In the genomic region with DNA sequence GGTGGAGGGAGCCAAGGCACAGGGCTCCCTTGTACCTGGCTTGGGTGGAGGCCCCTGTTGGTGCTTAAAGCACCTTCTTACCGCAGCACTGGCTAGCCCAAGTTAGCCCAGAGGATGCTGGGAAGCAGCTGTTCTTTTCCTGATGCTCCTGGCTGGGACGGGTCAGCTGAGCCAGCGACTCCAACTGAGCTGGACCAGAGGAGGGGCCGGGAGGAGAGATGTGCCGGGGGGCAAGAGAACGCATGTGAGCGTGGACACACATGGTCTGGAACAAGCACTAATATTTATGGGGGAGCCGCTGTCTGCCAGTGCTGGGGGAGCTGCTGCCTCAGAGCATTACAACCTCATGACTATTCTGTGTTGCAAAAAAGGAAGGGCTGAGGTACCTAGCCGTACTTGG, we compare ENCODE assay signal across 19 mouse cellular contexts. TPM values are rescaled to one million over a fixed set of nuclear protein-coding genes. Genes with fewer than 3 reads are reported as not detected.
DNase-seq lines count a peak whose midpoint lies in the region; ATAC-seq and TF ChIP-seq lines count a peak whose summit lies in the region.
"Had no signal": no experiment of that assay in that cellular context is flagged by ENCODE, and none has a peak within 500 bp of the region (broad histone marks: within the 10 kb centered on the region; RNA-seq: fewer than 3 reads in every experiment).

No protein-coding gene starts in this region.

- H3K4me2 ChIP-seq in forebrain, embryonic 12.5 days, result no peak overlapping the region
- no peak overlapping the region for H3K4me2 ChIP-seq in forebrain, postnatal 0 days (ENCODE audit: low read depth)
- H3K4me2 ChIP-seq in embryonic facial prominence, embryonic 11.5 days (ENCODE audit: low read depth, low read length), result no peak overlapping the region
- peak overlapping the region; percentile 55 for H3K4me2 ChIP-seq in limb, embryonic 13.5 days (replicated peaks)
- H3K4me2 ChIP-seq in kidney, embryonic 16.5 days (replicated peaks; ENCODE audit: low read depth, low read length), result no peak overlapping the region
- H3K4me2 ChIP-seq: forebrain, embryonic 13.5 days; lung, embryonic 15.5 days; midbrain, embryonic 15.5 days had no signal

- ATAC-seq in forebrain, embryonic 12.5 days (ENCODE audit: low FRiP score), result no peak
- no peak for ATAC-seq in forebrain, postnatal 0 days
- ATAC-seq in embryonic facial prominence, embryonic 11.5 days (replicated peaks; ENCODE audit: insufficient number of reproducible peaks, low FRiP score, low TSS enrichment, low read depth), result 0 out of 2 replicates have a peak, but pooled peaks have one; percentile 14
- ATAC-seq in limb, embryonic 13.5 days (ENCODE audit: low FRiP score, low read depth), result no peak; the same call in 1 of the 2 replicates
- no peak for ATAC-seq in kidney, embryonic 16.5 days (ENCODE audit: low FRiP score, low TSS enrichment)
- ATAC-seq: forebrain, embryonic 13.5 days had no signal

- no peak for TF ChIP-seq CTCF in forebrain, postnatal 0 days (IDR thresholded peaks at IDR 0.05; ENCODE audit: low read depth)
- no peak for TF ChIP-seq CTCF in E14TG2a.4 (conservative IDR thresholded peaks at IDR 0.05; ENCODE audit: low read length)

- H3K36me3 ChIP-seq in forebrain, embryonic 12.5 days (replicated peaks), result peaks cover 19% of the 10 kb centered on the region
- peaks cover 15% of the 10 kb centered on the region for H3K36me3 ChIP-seq in forebrain, postnatal 0 days (ENCODE audit: insufficient read depth)
- H3K36me3 ChIP-seq in E14TG2a.4 (ENCODE audit: insufficient read depth, low read length), result peaks cover 2% of the 10 kb centered on the region
- H3K36me3 ChIP-seq in embryonic facial prominence, embryonic 11.5 days (replicated peaks; ENCODE audit: control insufficient read depth, insufficient read depth, low read depth, low read length), result 0 out of 2 replicates have a peak, but pooled peaks cover 2% of the 10 kb centered on the region
- peaks cover 18% of the 10 kb centered on the region for H3K36me3 ChIP-seq in limb, embryonic 13.5 days
- peaks cover 9% of the 10 kb centered on the region; the same call in 1 of the 2 replicates for H3K36me3 ChIP-seq in kidney, embryonic 16.5 days (ENCODE audit: insufficient read depth, low read length)

- no peak for DNase-seq in forebrain, postnatal 0 days
- no peak for DNase-seq in embryonic facial prominence, embryonic 11.5 days (ENCODE audit: low spot score)
- no peak for DNase-seq in lung, postnatal 36 days
- DNase-seq: adrenal gland, postnatal 36 days; B cell, adult 2 months; kidney, adult 18-20 months; kidney, postnatal 25 days; spleen, adult 18-20 months; thymus, adult 18-20 months had no signal

- H3K4me1 ChIP-seq in forebrain, embryonic 12.5 days, result peaks cover 4% of the 10 kb centered on the region
- no peaks in the 10 kb centered on the region for H3K4me1 ChIP-seq in forebrain, postnatal 0 days (ENCODE audit: insufficient read depth)
- H3K4me1 ChIP-seq in E14TG2a.4 (replicated peaks; ENCODE audit: low read depth, low read length), result peaks cover 64% of the 10 kb centered on the region
- 0 out of 2 replicates have a peak, but pooled peaks cover 2% of the 10 kb centered on the region for H3K4me1 ChIP-seq in embryonic facial prominence, embryonic 11.5 days (ENCODE audit: control insufficient read depth, insufficient read depth, low read length)
- peaks cover 56% of the 10 kb centered on the region for H3K4me1 ChIP-seq in limb, embryonic 13.5 days
- peaks cover 10% of the 10 kb centered on the region for H3K4me1 ChIP-seq in kidney, embryonic 16.5 days (ENCODE audit: insufficient read depth, low read length)

- H3K9me3 ChIP-seq in forebrain, embryonic 12.5 days, result no peaks in the 10 kb centered on the region
- no peaks in the 10 kb centered on the region for H3K9me3 ChIP-seq in forebrain, postnatal 0 days (ENCODE audit: low read length)
- no peaks in the 10 kb centered on the region for H3K9me3 ChIP-seq in E14TG2a.4 (ENCODE audit: low read length)
- H3K9me3 ChIP-seq in embryonic facial prominence, embryonic 11.5 days (replicated peaks; ENCODE audit: control insufficient read depth, low read length), result no peaks in the 10 kb centered on the region
- H3K9me3 ChIP-seq in limb, embryonic 13.5 days, result no peaks in the 10 kb centered on the region
- no peaks in the 10 kb centered on the region for H3K9me3 ChIP-seq in kidney, embryonic 16.5 days (ENCODE audit: low read length)
- H3K9me3 ChIP-seq: forebrain, embryonic 13.5 days; heart, embryonic 15.5 days; liver, embryonic 12.5 days; lung, embryonic 15.5 days; midbrain, embryonic 15.5 days had no signal

- no peak overlapping the region for H3K4me3 ChIP-seq in forebrain, embryonic 12.5 days (replicated peaks)
- no peak overlapping the region for H3K4me3 ChIP-seq in forebrain, postnatal 0 days (ENCODE audit: low read depth, low read length)
- peak overlapping the region; percentile 73 for H3K4me3 ChIP-seq in E14TG2a.4 (replicated peaks; ENCODE audit: low read length)
- no peak overlapping the region for H3K4me3 ChIP-seq in embryonic facial prominence, embryonic 11.5 days (ENCODE audit: low read depth, low read length)
- H3K4me3 ChIP-seq in limb, embryonic 13.5 days, result peak overlapping the region; percentile 0; the same call in 1 of the 2 replicates
- H3K4me3 ChIP-seq in kidney, embryonic 16.5 days (ENCODE audit: low read length), result no peak overlapping the region
- H3K4me3 ChIP-seq: forebrain, embryonic 13.5 days; liver, embryonic 12.5 days; lung, embryonic 15.5 days; midbrain, embryonic 15.5 days had no signal

- no peak overlapping the region for H3K9ac ChIP-seq in forebrain, embryonic 12.5 days
- no peak overlapping the region for H3K9ac ChIP-seq in forebrain, postnatal 0 days
- H3K9ac ChIP-seq in embryonic facial prominence, embryonic 11.5 days (replicated peaks; ENCODE audit: low read length), result peak overlapping the region; percentile 0; the same call in 1 of the 2 replicates
- no peak overlapping the region for H3K9ac ChIP-seq in limb, embryonic 13.5 days
- no peak overlapping the region for H3K9ac ChIP-seq in kidney, embryonic 16.5 days (replicated peaks; ENCODE audit: low read length)
- H3K9ac ChIP-seq: forebrain, embryonic 13.5 days; heart, embryonic 15.5 days; liver, embryonic 12.5 days; lung, embryonic 15.5 days; midbrain, embryonic 15.5 days had no signal

- peaks cover 9% of the 10 kb centered on the region for H3K27me3 ChIP-seq in forebrain, embryonic 12.5 days
- H3K27me3 ChIP-seq in forebrain, postnatal 0 days (ENCODE audit: insufficient read depth, low read length), result no peaks in the 10 kb centered on the region
- peaks cover 46% of the 10 kb centered on the region for H3K27me3 ChIP-seq in E14TG2a.4 (ENCODE audit: insufficient read depth, low read length)
- H3K27me3 ChIP-seq in embryonic facial prominence, embryonic 11.5 days (ENCODE audit: control insufficient read depth, insufficient read depth, low read length), result no peaks in the 10 kb centered on the region
- H3K27me3 ChIP-seq in limb, embryonic 13.5 days, result peaks cover 5% of the 10 kb centered on the region; the same call in 1 of the 2 replicates
- no peaks in the 10 kb centered on the region for H3K27me3 ChIP-seq in kidney, embryonic 16.5 days (ENCODE audit: insufficient read depth, low read length)
- H3K27me3 ChIP-seq: lung, embryonic 15.5 days had no signal

- 63% methylated on average over 9 of the region's 9 CpGs for WGBS in forebrain, embryonic 12.5 days
- WGBS in forebrain, postnatal 0 days, result 62% methylated on average over 9 of the region's 9 CpGs
- 26% methylated on average over 9 of the region's 9 CpGs for WGBS in embryonic facial prominence, embryonic 11.5 days
- WGBS in limb, embryonic 13.5 days, result 28% methylated on average over 9 of the region's 9 CpGs
- WGBS in kidney, embryonic 16.5 days, result 43% methylated on average over 9 of the region's 9 CpGs

- H3K27ac ChIP-seq in forebrain, embryonic 12.5 days, result peak overlapping the region; percentile 42; the same call in 1 of the 2 replicates
- H3K27ac ChIP-seq in forebrain, postnatal 0 days (ENCODE audit: low read depth, low read length), result no peak overlapping the region
- H3K27ac ChIP-seq in embryonic facial prominence, embryonic 11.5 days (replicated peaks; ENCODE audit: low read depth, low read length), result peak overlapping the region; percentile 66
- peak overlapping the region; percentile 96 for H3K27ac ChIP-seq in limb, embryonic 13.5 days
- no peak overlapping the region for H3K27ac ChIP-seq in kidney, embryonic 16.5 days (ENCODE audit: low read length)
- H3K27ac ChIP-seq: forebrain, embryonic 13.5 days; heart, embryonic 15.5 days; liver, embryonic 12.5 days; lung, embryonic 15.5 days; midbrain, embryonic 15.5 days had no signal

RNA-seq across cellular contexts. Expression of gene Col8a2, which starts 7.6 kb away (rescaled TPM):
- 16.0 and 22.6 TPM in 2 replicates for polyA plus RNA-seq in forebrain, embryonic 12.5 days (2016; fragmentation: Nextera tagmentation; extraction: Ambion mirVana)
- total RNA-seq in forebrain, postnatal 0 days (2014; rRNA removed), result 6.5 and 11.6 TPM in 2 replicates
- polyA plus RNA-seq in forebrain, postnatal 0 days (2015; fragmentation: Nextera tagmentation; extraction: Ambion mirVana), result 2.5 and 3.0 TPM in 2 replicates
- 15.7 and 18.1 TPM in 2 replicates for polyA plus RNA-seq in embryonic facial prominence, embryonic 11.5 days (2014; fragmentation: Nextera tagmentation; extraction: Ambion mirVana)
- polyA plus RNA-seq in limb, embryonic 13.5 days (2015; fragmentation: Nextera tagmentation; extraction: Ambion mirVana), result 39.8 and 42.7 TPM in 2 replicates
- 11.1 and 11.4 TPM in 2 replicates for polyA plus RNA-seq in kidney, embryonic 16.5 days (2015; fragmentation: Nextera tagmentation; extraction: Ambion mirVana)
- total RNA-seq: granulocyte monocyte progenitor cell, adult 5-6 weeks had no signal

RNA-seq across cellular contexts. Expression of gene Trappc3, which starts 16.8 kb away (rescaled TPM):
- 104 and 108 TPM in 2 replicates for polyA plus RNA-seq in forebrain, embryonic 12.5 days (2016; fragmentation: Nextera tagmentation; extraction: Ambion mirVana)
- total RNA-seq in forebrain, postnatal 0 days (2014; rRNA removed), result 143 TPM in 2 replicates
- 199 and 202 TPM in 2 replicates for polyA plus RNA-seq in forebrain, postnatal 0 days (2015; fragmentation: Nextera tagmentation; extraction: Ambion mirVana)
- polyA plus RNA-seq in embryonic facial prominence, embryonic 11.5 days (2014; fragmentation: Nextera tagmentation; extraction: Ambion mirVana), result 33.8 and 36.7 TPM in 2 replicates
- polyA plus RNA-seq in limb, embryonic 13.5 days (2015; fragmentation: Nextera tagmentation; extraction: Ambion mirVana), result 124 and 126 TPM in 2 replicates
- 113 and 120 TPM in 2 replicates for polyA plus RNA-seq in kidney, embryonic 16.5 days (2015; fragmentation: Nextera tagmentation; extraction: Ambion mirVana)

RNA-seq across cellular contexts. Expression of gene Map7d1, which starts 22.8 kb away (rescaled TPM):
- 104 and 105 TPM in 2 replicates for polyA plus RNA-seq in forebrain, embryonic 12.5 days (2016; fragmentation: Nextera tagmentation; extraction: Ambion mirVana)
- 105 and 115 TPM in 2 replicates for total RNA-seq in forebrain, postnatal 0 days (2014; rRNA removed)
- 63.6 and 71.1 TPM in 2 replicates for polyA plus RNA-seq in forebrain, postnatal 0 days (2015; fragmentation: Nextera tagmentation; extraction: Ambion mirVana)
- polyA plus RNA-seq in embryonic facial prominence, embryonic 11.5 days (2014; fragmentation: Nextera tagmentation; extraction: Ambion mirVana), result 47.0 and 54.1 TPM in 2 replicates
- 46.5 and 49.9 TPM in 2 replicates for polyA plus RNA-seq in limb, embryonic 13.5 days (2015; fragmentation: Nextera tagmentation; extraction: Ambion mirVana)
- 31.5 and 32.2 TPM in 2 replicates for polyA plus RNA-seq in kidney, embryonic 16.5 days (2015; fragmentation: Nextera tagmentation; extraction: Ambion mirVana)

RNA-seq across cellular contexts. Expression of gene Adprhl2, which starts 42.5 kb away (rescaled TPM):
- polyA plus RNA-seq in forebrain, embryonic 12.5 days (2016; fragmentation: Nextera tagmentation; extraction: Ambion mirVana), result 68.5 and 72.4 TPM in 2 replicates
- total RNA-seq in forebrain, postnatal 0 days (2014; rRNA removed), result 72.1 and 74.8 TPM in 2 replicates
- polyA plus RNA-seq in forebrain, postnatal 0 days (2015; fragmentation: Nextera tagmentation; extraction: Ambion mirVana), result 77.8 and 83.3 TPM in 2 replicates
- polyA plus RNA-seq in embryonic facial prominence, embryonic 11.5 days (2014; fragmentation: Nextera tagmentation; extraction: Ambion mirVana), result 44.6 and 48.0 TPM in 2 replicates
- 88.6 and 91.5 TPM in 2 replicates for polyA plus RNA-seq in limb, embryonic 13.5 days (2015; fragmentation: Nextera tagmentation; extraction: Ambion mirVana)
- 85.3 and 91.6 TPM in 2 replicates for polyA plus RNA-seq in kidney, embryonic 16.5 days (2015; fragmentation: Nextera tagmentation; extraction: Ambion mirVana)

RNA-seq across cellular contexts. Expression of gene Tekt2, which starts 46.5 kb away (rescaled TPM):
- polyA plus RNA-seq in forebrain, embryonic 12.5 days (2016; fragmentation: Nextera tagmentation; extraction: Ambion mirVana), result 7.7 and 10.8 TPM in 2 replicates
- total RNA-seq in forebrain, postnatal 0 days (2014; rRNA removed), result 2.1 and 3.4 TPM in 2 replicates
- 9.7 and 16.3 TPM in 2 replicates for polyA plus RNA-seq in forebrain, postnatal 0 days (2015; fragmentation: Nextera tagmentation; extraction: Ambion mirVana)
- 3.4 and 3.5 TPM in 2 replicates for polyA plus RNA-seq in embryonic facial prominence, embryonic 11.5 days (2014; fragmentation: Nextera tagmentation; extraction: Ambion mirVana)
- 23.6 TPM in 2 replicates for polyA plus RNA-seq in limb, embryonic 13.5 days (2015; fragmentation: Nextera tagmentation; extraction: Ambion mirVana)
- 3.9 and 5.5 TPM in 2 replicates for polyA plus RNA-seq in kidney, embryonic 16.5 days (2015; fragmentation: Nextera tagmentation; extraction: Ambion mirVana)
- total RNA-seq: granulocyte monocyte progenitor cell, adult 5-6 weeks had no signal

Comparison
In these comparisons a context has a peak if more than half of its experiments do, and no peak if none do; other contexts are left out.
1. H3K27ac ChIP-seq: peak in forebrain, embryonic 12.5 days (single experiment), embryonic facial prominence, embryonic 11.5 days (single experiment) and limb, embryonic 13.5 days (single experiment); none in forebrain, postnatal 0 days (single experiment) and kidney, embryonic 16.5 days (single experiment).
2. H3K4me3 ChIP-seq: peak in E14TG2a.4 (single experiment) and limb, embryonic 13.5 days (single experiment); none in forebrain, embryonic 12.5 days (single experiment), forebrain, postnatal 0 days (single experiment), embryonic facial prominence, embryonic 11.5 days (single experiment) and kidney, embryonic 16.5 days (single experiment).